Mouse (Mus musculus): ENCODE measurements around the gene Kpna2. TPM values are rescaled to one million over a fixed set of nuclear protein-coding genes. Genes with fewer than 3 reads are reported as not detected.

Kpna2 gene
- 61.6 TPM for polyA plus RNA-seq (2017; shearing (Covaris generic))

GRCm38 (mm10) chr11:106999151-106999948 lies at the start of gene Kpna2:
Gene Kpna2, minus strand, starts transcription at chr11:106999541.

GRCm38 (mm10) chr11:107025411-107026321 lies 26.3 kb upstream of the Kpna2 start, which contains the start of gene 1810010H24Rik:
Gene 1810010H24Rik, plus strand, starts transcription at chr11:107025681.

Other genes starting within 250 kb of the Kpna2 start
- 154 TPM for gene Pecam1, start 248.9 kb downstream of the Kpna2 start, polyA plus RNA-seq (2017; shearing (Covaris generic))
- gene Milr1, start 248.3 kb downstream of the Kpna2 start, polyA plus RNA-seq (2017; shearing (Covaris generic)): 10.8 TPM
- 28.8 TPM for gene Polg2, start 220.0 kb downstream of the Kpna2 start, polyA plus RNA-seq (2017; shearing (Covaris generic))
- 893 TPM for gene Ddx5, start 210.4 kb downstream of the Kpna2 start, polyA plus RNA-seq (2017; shearing (Covaris generic))
- gene Cep95, start 210.3 kb downstream of the Kpna2 start, polyA plus RNA-seq (2017; shearing (Covaris generic)): 44.9 TPM
- 25.4 TPM for gene Smurf2, start 78.8 kb downstream of the Kpna2 start, polyA plus RNA-seq (2017; shearing (Covaris generic))
- gene 1810010H24Rik, start 26.1 kb upstream of the Kpna2 start, polyA plus RNA-seq (2017; shearing (Covaris generic)): 1.2 TPM
- gene Bptf, start 132.6 kb upstream of the Kpna2 start, polyA plus RNA-seq (2017; shearing (Covaris generic)): 19.7 TPM
- gene Nol11, start 189.8 kb upstream of the Kpna2 start, polyA plus RNA-seq (2017; shearing (Covaris generic)): 54.7 TPM